Mouse (Mus musculus) left cerebral cortex, postnatal 36 days (tissue): Measurements from ENCODE around the gene Hist1h1d. TPM values are rescaled to one million over a fixed set of nuclear protein-coding genes. Genes with fewer than 3 reads are reported as not detected.
A peak's percentile ranks its signal among the peaks of the same experiment; 100 is the strongest.
"Not testable (repeated sequence)": the region's sequence is repeated elsewhere in the genome, so short reads cannot be mapped to it uniquely, and the experiment has no call there.

Experiments used
- DNase-seq, 2 experiments: peaks; one replicate each; pipeline ENCODE4 v3.0.0; 2021 to 2022; ENCODE audit warnings: low spot score in 2 of 2, mixed read lengths in 1 of 2
- intact Hi-C: fragments of 180-260 bp; cut with DNase I; formaldehyde crosslinking; loops from one replicate; pipeline ENCODE4 v1.15.1; 2025
- total RNA-seq, 2 experiments: library from RNA; stranded (reverse); gene quantifications; 2 replicates each; pipeline ENCODE4 v1.2.3; 2021

The Hist1h1d gene
- total RNA-seq, 2 experiments from 2014 or later: 4.7 to 6.5 TPM

GRCm38 (mm10) chr13:23542225-23542980, 10.7 kb upstream of the Hist1h1d start:
- intact Hi-C loops, DNase-seq: not testable (repeated sequence)

GRCm38 (mm10) chr13:23542999-23543607, 10.0 kb upstream of the Hist1h1d start, which contains the start of gene Hist1h2bh:
Hist1h2bh (minus strand) TSS chr13:23543392.
- DNase-seq: peak; percentile 68 to 71
- intact Hi-C loops: not testable (repeated sequence)

GRCm38 (mm10) chr13:23543965-23544786, 8.9 kb upstream of the Hist1h1d start, which contains the start of gene Hist1h3f:
Hist1h3f (plus strand) TSS chr13:23544052.
- intact Hi-C loops: no loop called here
- peak; percentile 73 to 76 for DNase-seq

- DNase-seq: peak; percentile 27 to 28
- intact Hi-C loops: not testable (repeated sequence)
Observed at GRCm38 (mm10) chr13:23544787-23545120, 8.3 kb upstream of the Hist1h1d start.

- no peak for DNase-seq
- intact Hi-C loops: no loop called here
Observed at GRCm38 (mm10) chr13:23546694-23547093, 6.4 kb upstream of the Hist1h1d start.

GRCm38 (mm10) chr13:23550761-23551145, 2.3 kb upstream of the Hist1h1d start:
- intact Hi-C loops: no loop called here
- DNase-seq: no peak

GRCm38 (mm10) chr13:23551146-23551834, 1.8 kb upstream of the Hist1h1d start, which contains the start of gene Hist1h4f:
Hist1h4f (minus strand) TSS chr13:23551648.
- intact Hi-C loops: not testable (repeated sequence)
- DNase-seq: peak; percentile 91 to 93

GRCm38 (mm10) chr13:23551931-23552914, 839 bp upstream of the Hist1h1d start:
- no peak for DNase-seq
- intact Hi-C loops: no loop called here

- DNase-seq: no peak
- intact Hi-C loops: no loop called here
Observed at GRCm38 (mm10) chr13:23554393-23554792, 1.3 kb downstream of the Hist1h1d start.

GRCm38 (mm10) chr13:23554925-23555838, 2.1 kb downstream of the Hist1h1d start:
- DNase-seq: peak; percentile 80 to 81
- intact Hi-C loops: no loop called here

- peak; percentile 69 to 70 for DNase-seq
- intact Hi-C loops: no loop called here
Observed at GRCm38 (mm10) chr13:23555839-23556416, 2.9 kb downstream of the Hist1h1d start.

- intact Hi-C loops: no loop called here
- no peak for DNase-seq
Observed at GRCm38 (mm10) chr13:23556906-23557305, 3.8 kb downstream of the Hist1h1d start.

- not testable (repeated sequence) for DNase-seq
Observed at GRCm38 (mm10) chr13:23560699-23561098, 7.6 kb downstream of the Hist1h1d start.

GRCm38 (mm10) chr13:23561531-23561882, 8.4 kb downstream of the Hist1h1d start:
- intact Hi-C loops: not testable (repeated sequence)

More at GRCm38 (mm10) chr13:23560699-23561098, 7.6 kb downstream of the Hist1h1d start:
- intact Hi-C loops: not testable (repeated sequence)

GRCm38 (mm10) chr13:23561883-23562659, 9.0 kb downstream of the Hist1h1d start, which contains the start of gene Hist1h3e:
Hist1h3e (minus strand) TSS chr13:23562369.
- intact Hi-C loops: not testable (repeated sequence)
- DNase-seq: peak; percentile 94 to 95

More at GRCm38 (mm10) chr13:23561531-23561882, 8.4 kb downstream of the Hist1h1d start:
- not testable (repeated sequence) for DNase-seq
